Mouse (Mus musculus): ENCODE data around the gene Runx1.

DNA sequence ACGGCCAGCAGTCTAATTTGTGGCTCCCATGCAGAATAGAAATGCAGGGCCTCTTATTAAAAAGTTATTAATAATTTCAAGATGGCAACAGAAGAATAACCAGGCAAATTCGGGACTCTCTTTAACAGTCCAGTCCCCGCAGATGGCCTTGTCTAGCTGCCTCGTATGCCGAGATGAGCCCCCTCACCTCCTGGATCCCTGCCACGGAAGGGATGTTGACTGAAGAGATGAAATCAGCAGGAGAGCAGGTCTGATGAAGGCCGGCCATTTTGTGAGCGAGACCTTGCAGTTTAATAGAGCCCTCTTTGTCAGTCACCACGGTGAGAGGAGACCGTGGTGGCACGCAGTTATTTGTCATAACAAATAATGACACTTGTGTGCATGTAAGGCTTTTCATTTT is 226.5 kb downstream of the Runx1 start:
- no peak for TF ChIP-seq CTCF (IDR thresholded peaks at IDR 0.05; ENCODE audit: low read depth)
- TF ChIP-seq EP300 (IDR thresholded peaks at IDR 0.05; ENCODE audit: low read depth), result no peak

Measured in liver, embryonic 14.5 days (tissue).